15 mouse cellular contexts compared by ENCODE assay signal in genomic region chr17:28760736-28761312, GRCm38 (mm10). TPM values are rescaled to one million over a fixed set of nuclear protein-coding genes. Genes with fewer than 3 reads are reported as not detected.
"Had no signal": no experiment of that assay in that cellular context is flagged by ENCODE, and none has a peak within 500 bp of the region (broad histone marks: within the 10 kb centered on the region; RNA-seq: fewer than 3 reads in every experiment).

No protein-coding gene starts in this region.

- H3K27ac ChIP-seq: limb, embryonic 15.5 days; lung, embryonic 15.5 days; macrophage; midbrain, embryonic 15.5 days; neural tube, embryonic 12.5 days had no signal

- H3K4me1 ChIP-seq: limb, embryonic 15.5 days; lung, embryonic 15.5 days; midbrain, embryonic 15.5 days; neural tube, embryonic 12.5 days had no signal

- H3K9ac ChIP-seq: limb, embryonic 15.5 days; lung, embryonic 15.5 days; midbrain, embryonic 15.5 days; neural tube, embryonic 12.5 days had no signal

- H3K27me3 ChIP-seq: limb, embryonic 15.5 days; lung, embryonic 15.5 days; midbrain, embryonic 15.5 days; neural tube, embryonic 12.5 days had no signal

- H3K36me3 ChIP-seq: limb, embryonic 15.5 days; lung, embryonic 15.5 days; midbrain, embryonic 15.5 days; neural tube, embryonic 12.5 days had no signal

- H3K4me3 ChIP-seq: limb, embryonic 15.5 days; lung, embryonic 15.5 days; megakaryocyte, embryonic 14.5 days; midbrain, embryonic 15.5 days; neural tube, embryonic 12.5 days had no signal

- ATAC-seq: midbrain, embryonic 15.5 days had no signal

- H3K9me3 ChIP-seq: limb, embryonic 15.5 days; lung, embryonic 15.5 days; megakaryocyte, embryonic 14.5 days; midbrain, embryonic 15.5 days; neural tube, embryonic 12.5 days had no signal

- DNase-seq: kidney, adult 11 months; kidney, postnatal 14 days; layer of hippocampus, postnatal 36 days; retina, postnatal 1 day; right cerebral cortex, postnatal 4 days; spleen, adult 18-20 months; thymus, postnatal 36 days had no signal

- H3K4me2 ChIP-seq: limb, embryonic 15.5 days; lung, embryonic 15.5 days; midbrain, embryonic 11.5 days; midbrain, embryonic 15.5 days; neural tube, embryonic 12.5 days had no signal

RNA-seq across cellular contexts. Expression of gene AC170998.1, which starts 34.9 kb away (rescaled TPM):
- total RNA-seq: monocyte, adult 5-6 weeks had no signal
